7 mouse cellular contexts compared by ENCODE assay signal in the genomic region with DNA sequence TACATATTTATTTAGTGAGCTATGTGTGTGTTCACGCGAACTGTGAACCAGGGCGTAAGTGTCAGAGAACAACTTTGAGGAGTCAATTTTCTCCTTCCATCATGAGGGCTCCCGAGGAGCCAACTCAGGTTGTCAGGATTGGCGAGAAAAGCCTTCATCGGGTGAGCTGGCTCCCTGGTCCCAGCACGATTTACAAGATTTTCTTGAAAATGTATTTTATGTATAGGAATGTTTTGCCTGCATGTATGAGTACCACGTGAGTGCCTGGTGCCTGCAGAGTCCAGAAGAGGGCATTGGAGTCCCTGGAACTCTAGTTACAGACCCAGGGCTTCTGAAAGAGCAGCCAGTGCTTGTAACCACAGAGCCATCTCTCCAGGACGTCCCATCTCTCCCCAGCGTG. TPM values are rescaled to one million over a fixed set of nuclear protein-coding genes. Genes with fewer than 3 reads are reported as not detected.
DNase-seq lines count a peak whose midpoint lies in the region; ATAC-seq and TF ChIP-seq lines count a peak whose summit lies in the region.

No protein-coding gene starts in this region.

- H3K27me3 ChIP-seq in ES-Bruce4 (ENCODE audit: control insufficient read depth, insufficient read depth, low read length, poor library complexity, severe bottlenecking): no peaks in the 10 kb centered on the region
- H3K27me3 ChIP-seq in intestine, embryonic 16.5 days (replicated peaks; ENCODE audit: control insufficient read depth, insufficient read depth, low read length): no peaks in the 10 kb centered on the region
- H3K27me3 ChIP-seq in lung, embryonic 16.5 days (ENCODE audit: control insufficient read depth, insufficient read depth, low read depth, low read length): no peaks in the 10 kb centered on the region; the same call in 1 of the 2 replicates
- H3K27me3 ChIP-seq in stomach, postnatal 0 days (ENCODE audit: control insufficient read depth, insufficient read depth, low read length): no peaks in the 10 kb centered on the region

- peak overlapping the region; percentile 70 for H3K4me2 ChIP-seq in intestine, embryonic 16.5 days (ENCODE audit: low read depth, low read length)
- peak overlapping the region; percentile 83 for H3K4me2 ChIP-seq in lung, embryonic 16.5 days (ENCODE audit: low read depth, low read length)
- peak overlapping the region; percentile 83 for H3K4me2 ChIP-seq in stomach, postnatal 0 days (replicated peaks; ENCODE audit: low read depth)

- H3K27ac ChIP-seq in ES-Bruce4 (ENCODE audit: insufficient read depth, low read length): no peak overlapping the region; the same call in 1 of the 2 replicates
- no peak overlapping the region for H3K27ac ChIP-seq in intestine, embryonic 16.5 days (ENCODE audit: low read length)
- H3K27ac ChIP-seq in lung, embryonic 16.5 days (ENCODE audit: low read length): no peak overlapping the region
- no peak overlapping the region for H3K27ac ChIP-seq in stomach, postnatal 0 days (replicated peaks)

- H3K9ac ChIP-seq in ES-Bruce4 (ENCODE audit: low read depth, poor library complexity, severe bottlenecking): peak overlapping the region; percentile 70
- peak overlapping the region; percentile 65 for H3K9ac ChIP-seq in intestine, embryonic 16.5 days (ENCODE audit: low read depth, low read length)
- peak overlapping the region; percentile 68 for H3K9ac ChIP-seq in lung, embryonic 16.5 days (ENCODE audit: low read length)
- H3K9ac ChIP-seq in stomach, postnatal 0 days (ENCODE audit: low read length): peak overlapping the region; percentile 52

- intact Hi-C loops in gastrocnemius, postnatal 36 days (cut with DNase I): no loop called here

- H3K4me3 ChIP-seq in ES-Bruce4 (ENCODE audit: low read depth, low read length): peak overlapping the region; percentile 84
- H3K4me3 ChIP-seq in intestine, embryonic 16.5 days (ENCODE audit: low read length): peak overlapping the region; percentile 83
- peak overlapping the region; percentile 93 for H3K4me3 ChIP-seq in lung, embryonic 16.5 days (ENCODE audit: low read length)
- H3K4me3 ChIP-seq in stomach, postnatal 0 days (ENCODE audit: low read depth, low read length): peak overlapping the region; percentile 82

- TF ChIP-seq EP300 in ES-Bruce4 (IDR thresholded peaks at IDR 0.05; ENCODE audit: insufficient read depth, low read depth, low read length): no peak
- TF ChIP-seq EP300 in stomach, postnatal 0 days (optimal IDR thresholded peaks at IDR 0.05): no peak

- peaks cover 3% of the 10 kb centered on the region for H3K4me1 ChIP-seq in ES-Bruce4 (ENCODE audit: control insufficient read depth, insufficient read depth, low read length)
- peaks cover 10% of the 10 kb centered on the region for H3K4me1 ChIP-seq in intestine, embryonic 16.5 days (ENCODE audit: control insufficient read depth, insufficient read depth, low read length)
- peaks cover 3% of the 10 kb centered on the region; the same call in 1 of the 2 replicates for H3K4me1 ChIP-seq in lung, embryonic 16.5 days (replicated peaks; ENCODE audit: control insufficient read depth, insufficient read depth, low read length)
- H3K4me1 ChIP-seq in stomach, postnatal 0 days (replicated peaks; ENCODE audit: control insufficient read depth, insufficient read depth): no peaks in the 10 kb centered on the region

- peak; percentile 65 for DNase-seq in A20 (ENCODE audit: low read depth, low spot score)
- peak; percentile 30 for DNase-seq in stomach, postnatal 0 days (ENCODE audit: low spot score)
- DNase-seq in gastrocnemius, postnatal 36 days: no peak

- peak; percentile 42 for TF ChIP-seq CTCF in ES-Bruce4 (IDR thresholded peaks at IDR 0.05; ENCODE audit: low read depth, low read length)
- TF ChIP-seq CTCF in stomach, postnatal 0 days (IDR thresholded peaks at IDR 0.05; ENCODE audit: low read depth): peak; percentile 42

- 6% methylated on average over 10 of the region's 10 CpGs for WGBS in intestine, embryonic 16.5 days
- WGBS in lung, embryonic 16.5 days: 5% methylated on average over 10 of the region's 10 CpGs
- 5% methylated on average over 10 of the region's 10 CpGs for WGBS in stomach, postnatal 0 days

- H3K9me3 ChIP-seq in ES-Bruce4 (replicated peaks; ENCODE audit: control insufficient read depth, insufficient read depth, low read length, poor library complexity, severe bottlenecking): no peaks in the 10 kb centered on the region
- H3K9me3 ChIP-seq in intestine, embryonic 16.5 days (ENCODE audit: control insufficient read depth, low read length): no peaks in the 10 kb centered on the region
- no peaks in the 10 kb centered on the region for H3K9me3 ChIP-seq in lung, embryonic 16.5 days (ENCODE audit: control insufficient read depth, low read length)
- no peaks in the 10 kb centered on the region for H3K9me3 ChIP-seq in stomach, postnatal 0 days (ENCODE audit: control insufficient read depth, low read length)

- ATAC-seq in erythroblast, adult 5-6 weeks (replicated peaks; ENCODE audit: low FRiP score, poor library complexity, severe bottlenecking): 0 out of 2 replicates have a peak, but pooled peaks have one; percentile 14
- peak; percentile 69 for ATAC-seq in intestine, embryonic 16.5 days
- ATAC-seq in lung, embryonic 16.5 days (ENCODE audit: low read depth): peak; percentile 71
- ATAC-seq in stomach, postnatal 0 days (ENCODE audit: low FRiP score, low TSS enrichment): peak; percentile 42

- no peaks in the 10 kb centered on the region for H3K36me3 ChIP-seq in ES-Bruce4 (ENCODE audit: control insufficient read depth, insufficient read depth, low read length, poor library complexity, severe bottlenecking)
- no peaks in the 10 kb centered on the region for H3K36me3 ChIP-seq in intestine, embryonic 16.5 days (ENCODE audit: control insufficient read depth, insufficient read depth, low read length)
- H3K36me3 ChIP-seq in lung, embryonic 16.5 days (ENCODE audit: control insufficient read depth, insufficient read depth, low read length): no peaks in the 10 kb centered on the region
- no peaks in the 10 kb centered on the region for H3K36me3 ChIP-seq in stomach, postnatal 0 days (ENCODE audit: control insufficient read depth, insufficient read depth, low read length)

- TF ChIP-seq POLR2A in ES-Bruce4 (IDR thresholded peaks at IDR 0.05; ENCODE audit: insufficient read depth, low read length): no peak

RNA-seq across cellular contexts. Expression of gene Abcd4, which starts 0.5 kb away (rescaled TPM):
- 20.8 and 20.9 TPM in 2 replicates for polyA plus RNA-seq in ES-Bruce4 (2011; ENCODE audit: insufficient read depth, insufficient read length, low read depth, missing spikeins)
- 0.38 and 2.3 TPM in 2 replicates for total RNA-seq in erythroblast, adult 5-6 weeks (2015; ENCODE audit: low replicate concordance)
- 0.77 and 2.0 TPM in 2 replicates for total RNA-seq in erythroblast, adult 5-6 weeks (2017; ENCODE audit: low replicate concordance)
- 27.8 and 28.2 TPM in 2 replicates for polyA plus RNA-seq in intestine, embryonic 16.5 days (2015; fragmentation: Nextera tagmentation; extraction: Ambion mirVana)
- 14.5 and 14.8 TPM in 2 replicates for polyA plus RNA-seq in lung, embryonic 16.5 days (2015; fragmentation: Nextera tagmentation; extraction: Ambion mirVana)
- polyA plus RNA-seq in stomach, postnatal 0 days (2015; fragmentation: Nextera tagmentation; extraction: Ambion mirVana): 6.0 and 6.1 TPM in 2 replicates
- 1 to 10 TPM; 3.4 to 4.0 TPM for total RNA-seq in gastrocnemius, postnatal 36 days (2021)

RNA-seq across cellular contexts. Expression of gene Vrtn, which starts 23.2 kb away (rescaled TPM):
- 3.7 and 3.8 TPM in 2 replicates for polyA plus RNA-seq in ES-Bruce4 (2011; ENCODE audit: insufficient read depth, insufficient read length, low read depth, missing spikeins)
- not detected in 2 replicates for total RNA-seq in erythroblast, adult 5-6 weeks (2015; ENCODE audit: low replicate concordance)
- total RNA-seq in erythroblast, adult 5-6 weeks (2017; ENCODE audit: low replicate concordance): not detected in 2 replicates
- not detected in 2 replicates for polyA plus RNA-seq in intestine, embryonic 16.5 days (2015; fragmentation: Nextera tagmentation; extraction: Ambion mirVana)
- polyA plus RNA-seq in lung, embryonic 16.5 days (2015; fragmentation: Nextera tagmentation; extraction: Ambion mirVana): not detected in 2 replicates
- polyA plus RNA-seq in stomach, postnatal 0 days (2015; fragmentation: Nextera tagmentation; extraction: Ambion mirVana): 0.02 TPM in 1 of 2 replicates, not detected in the other
- total RNA-seq in gastrocnemius, postnatal 36 days (2021): not detected

RNA-seq across cellular contexts. Expression of gene Vsx2, which starts 48.1 kb away (rescaled TPM):
- 0.18 TPM in 1 of 2 replicates, not detected in the other for polyA plus RNA-seq in ES-Bruce4 (2011; ENCODE audit: insufficient read depth, insufficient read length, low read depth, missing spikeins)
- not detected in 2 replicates for total RNA-seq in erythroblast, adult 5-6 weeks (2015; ENCODE audit: low replicate concordance)
- total RNA-seq in erythroblast, adult 5-6 weeks (2017; ENCODE audit: low replicate concordance): not detected in 2 replicates
- polyA plus RNA-seq in intestine, embryonic 16.5 days (2015; fragmentation: Nextera tagmentation; extraction: Ambion mirVana): not detected in 2 replicates
- polyA plus RNA-seq in lung, embryonic 16.5 days (2015; fragmentation: Nextera tagmentation; extraction: Ambion mirVana): not detected in 2 replicates
- not detected in 2 replicates for polyA plus RNA-seq in stomach, postnatal 0 days (2015; fragmentation: Nextera tagmentation; extraction: Ambion mirVana)
- total RNA-seq in gastrocnemius, postnatal 36 days (2021): not detected

Comparison
In these comparisons a context has a peak if more than half of its experiments do, and no peak if none do; other contexts are left out.
1. DNase-seq: peak in A20 (single experiment) and stomach, postnatal 0 days (single experiment); none in gastrocnemius, postnatal 36 days (0 of 2).
2. ATAC-seq: peak in every context shown above with its lines; median percentile 71 in lung, embryonic 16.5 days; 69 in intestine, embryonic 16.5 days; 42 in stomach, postnatal 0 days; 14 in erythroblast, adult 5-6 weeks.
3. Peak in every context shown above with its lines, with median percentiles within 50 percentile points of each other: H3K4me3 ChIP-seq, H3K9ac ChIP-seq and H3K4me2 ChIP-seq.